In genomic region chr2:146218161-146218691, GRCm38 (mm10) we compare ENCODE assay signal across 9 mouse cellular contexts. TPM values are rescaled to one million over a fixed set of nuclear protein-coding genes. Genes with fewer than 3 reads are reported as not detected.
A peak's percentile ranks its signal among the peaks of the same experiment; 100 is the strongest.
DNase-seq lines count a peak whose midpoint lies in the region; ATAC-seq and TF ChIP-seq lines count a peak whose summit lies in the region.
"Had no signal": no experiment of that assay in that cellular context is flagged by ENCODE, and none has a peak within 500 bp of the region (broad histone marks: within the 10 kb centered on the region; RNA-seq: fewer than 3 reads in every experiment).

No protein-coding gene starts in this region.

- no peak for ATAC-seq in lung, embryonic 15.5 days (ENCODE audit: borderline replicate concordance, extremely low read depth, low FRiP score, low TSS enrichment)
- ATAC-seq in embryonic facial prominence, embryonic 14.5 days (ENCODE audit: low read depth), result 0 out of 2 replicates have a peak, but pooled peaks have one; percentile 1
- ATAC-seq in intestine, embryonic 15.5 days, result no peak
- ATAC-seq in neural tube, embryonic 12.5 days (ENCODE audit: low FRiP score, low read depth), result peak; percentile 38

- peak overlapping the region; percentile 22 for H3K4me3 ChIP-seq in lung, embryonic 15.5 days
- H3K4me3 ChIP-seq in embryonic facial prominence, embryonic 14.5 days (ENCODE audit: low read depth, low read length), result peak overlapping the region; percentile 28
- H3K4me3 ChIP-seq in intestine, embryonic 15.5 days (replicated peaks), result peak overlapping the region; percentile 21
- peak overlapping the region; percentile 15 for H3K4me3 ChIP-seq in neural tube, embryonic 12.5 days
- no peak overlapping the region for H3K4me3 ChIP-seq in thymus, adult 2 months (ENCODE audit: control insufficient read depth, insufficient read depth, low read length)

- WGBS in lung, embryonic 15.5 days, result under 1% methylated on average over 40 of the region's 40 CpGs
- WGBS in embryonic facial prominence, embryonic 14.5 days, result 2% methylated on average over 40 of the region's 40 CpGs
- under 1% methylated on average over 40 of the region's 40 CpGs for WGBS in intestine, embryonic 15.5 days
- WGBS in neural tube, embryonic 12.5 days, result under 1% methylated on average over 40 of the region's 40 CpGs
- 11% methylated on average over 40 of the region's 40 CpGs for WGBS in thymus, adult 2 months

- no peak overlapping the region for H3K9ac ChIP-seq in lung, embryonic 15.5 days
- 0 out of 2 replicates have a peak overlapping the region, but pooled peaks have one; percentile 2 for H3K9ac ChIP-seq in embryonic facial prominence, embryonic 14.5 days (ENCODE audit: low read depth, low read length)
- no peak overlapping the region for H3K9ac ChIP-seq in intestine, embryonic 15.5 days
- peak overlapping the region; percentile 42; the same call in 1 of the 2 replicates for H3K9ac ChIP-seq in neural tube, embryonic 12.5 days
- H3K9ac ChIP-seq: liver, embryonic 14.5 days had no signal

- no peak for TF ChIP-seq CTCF in thymus, adult 2 months (IDR thresholded peaks at IDR 0.05; ENCODE audit: borderline replicate concordance, control insufficient read depth, extremely low read depth, insufficient read depth, low read length, poor library complexity)

- no peak for DNase-seq in lung, postnatal 36 days
- DNase-seq in embryonic facial prominence, embryonic 14.5 days (ENCODE audit: low spot score), result no peak
- no peak for DNase-seq in ovary, postnatal 14 days (ENCODE audit: low spot score)
- no peak for DNase-seq in spleen, postnatal 4 days (ENCODE audit: low spot score in 2 of 2)
- DNase-seq in thymus, adult 2 months, result no peak

- peaks cover 93% of the 10 kb centered on the region for H3K27me3 ChIP-seq in lung, embryonic 15.5 days
- peaks cover 76% of the 10 kb centered on the region for H3K27me3 ChIP-seq in embryonic facial prominence, embryonic 14.5 days (replicated peaks; ENCODE audit: control insufficient read depth, insufficient read depth, low read length)
- H3K27me3 ChIP-seq in intestine, embryonic 15.5 days (replicated peaks), result peaks cover 74% of the 10 kb centered on the region
- H3K27me3 ChIP-seq in neural tube, embryonic 12.5 days (replicated peaks), result peaks cover 31% of the 10 kb centered on the region
- peaks cover 36% of the 10 kb centered on the region for H3K27me3 ChIP-seq in thymus, adult 2 months (ENCODE audit: control insufficient read depth, insufficient read depth, low read length)

- no peak for TF ChIP-seq POLR2A in thymus, adult 2 months (IDR thresholded peaks at IDR 0.05; ENCODE audit: control insufficient read depth, extremely low read depth, insufficient read depth, low read length, poor library complexity)

- H3K27ac ChIP-seq in lung, embryonic 15.5 days, result no peak overlapping the region
- H3K27ac ChIP-seq in embryonic facial prominence, embryonic 14.5 days (replicated peaks; ENCODE audit: low read depth, low read length), result no peak overlapping the region
- no peak overlapping the region for H3K27ac ChIP-seq in intestine, embryonic 15.5 days
- peak overlapping the region; percentile 38 for H3K27ac ChIP-seq in neural tube, embryonic 12.5 days
- H3K27ac ChIP-seq in thymus, adult 2 months (ENCODE audit: control insufficient read depth, insufficient read depth, low read length), result no peak overlapping the region
- H3K27ac ChIP-seq: liver, embryonic 14.5 days had no signal

- peak overlapping the region; percentile 50 for H3K4me2 ChIP-seq in lung, embryonic 15.5 days
- H3K4me2 ChIP-seq in embryonic facial prominence, embryonic 14.5 days (ENCODE audit: low read depth, low read length), result peak overlapping the region; percentile 50
- peak overlapping the region; percentile 56 for H3K4me2 ChIP-seq in intestine, embryonic 15.5 days (replicated peaks)
- H3K4me2 ChIP-seq in neural tube, embryonic 12.5 days (replicated peaks), result peak overlapping the region; percentile 58

- H3K9me3 ChIP-seq in lung, embryonic 15.5 days, result no peaks in the 10 kb centered on the region
- H3K9me3 ChIP-seq in embryonic facial prominence, embryonic 14.5 days (ENCODE audit: control insufficient read depth, low read length), result no peaks in the 10 kb centered on the region
- no peaks in the 10 kb centered on the region for H3K9me3 ChIP-seq in intestine, embryonic 15.5 days
- H3K9me3 ChIP-seq in neural tube, embryonic 12.5 days, result no peaks in the 10 kb centered on the region

- H3K36me3 ChIP-seq in lung, embryonic 15.5 days, result no peaks in the 10 kb centered on the region
- H3K36me3 ChIP-seq in embryonic facial prominence, embryonic 14.5 days (ENCODE audit: control insufficient read depth, insufficient read depth, low read length), result no peaks in the 10 kb centered on the region
- no peaks in the 10 kb centered on the region for H3K36me3 ChIP-seq in intestine, embryonic 15.5 days
- no peaks in the 10 kb centered on the region for H3K36me3 ChIP-seq in neural tube, embryonic 12.5 days
- no peaks in the 10 kb centered on the region for H3K36me3 ChIP-seq in thymus, adult 2 months (ENCODE audit: control insufficient read depth, insufficient read depth, low read length)

- peaks cover 44% of the 10 kb centered on the region for H3K4me1 ChIP-seq in lung, embryonic 15.5 days
- H3K4me1 ChIP-seq in embryonic facial prominence, embryonic 14.5 days (ENCODE audit: control insufficient read depth, insufficient read depth, low read length), result peaks cover 20% of the 10 kb centered on the region
- peaks cover 35% of the 10 kb centered on the region for H3K4me1 ChIP-seq in intestine, embryonic 15.5 days (replicated peaks)
- peaks cover 60% of the 10 kb centered on the region for H3K4me1 ChIP-seq in neural tube, embryonic 12.5 days
- H3K4me1 ChIP-seq in thymus, adult 2 months (replicated peaks; ENCODE audit: control insufficient read depth, insufficient read depth, low read length), result peaks cover 6% of the 10 kb centered on the region

RNA-seq across cellular contexts. Expression of gene Insm1, which starts 3.5 kb away (rescaled TPM):
- 0.11 and 0.15 TPM in 2 replicates for polyA plus RNA-seq in lung, embryonic 15.5 days (2015; fragmentation: Nextera tagmentation; extraction: Ambion mirVana)
- polyA plus RNA-seq in embryonic facial prominence, embryonic 14.5 days (2014; fragmentation: Nextera tagmentation; extraction: Ambion mirVana), result 1.0 and 1.3 TPM in 2 replicates
- polyA plus RNA-seq in intestine, embryonic 15.5 days (2015; fragmentation: Nextera tagmentation; extraction: Ambion mirVana), result 1.1 TPM in 2 replicates
- 8.4 and 9.3 TPM in 2 replicates for polyA plus RNA-seq in neural tube, embryonic 12.5 days (2016; fragmentation: Nextera tagmentation; extraction: Ambion mirVana)
- polyA plus RNA-seq in thymus, adult 2 months (2012; rRNA removed), result 9.9 and 14.5 TPM in 2 replicates

Comparison
In these comparisons a context has a peak if more than half of its experiments do, and no peak if none do; other contexts are left out.
1. ATAC-seq: peak in embryonic facial prominence, embryonic 14.5 days (single experiment) and neural tube, embryonic 12.5 days (single experiment); none in lung, embryonic 15.5 days (single experiment) and intestine, embryonic 15.5 days (single experiment).
2. H3K9ac ChIP-seq: peak in embryonic facial prominence, embryonic 14.5 days (single experiment) and neural tube, embryonic 12.5 days (single experiment); none in lung, embryonic 15.5 days (single experiment) and intestine, embryonic 15.5 days (single experiment).
3. Peak in every context shown above with its lines, with median percentiles within 50 percentile points of each other: H3K4me2 ChIP-seq.